Mouse (Mus musculus): ENCODE data around the gene Gm6525.

DNA sequence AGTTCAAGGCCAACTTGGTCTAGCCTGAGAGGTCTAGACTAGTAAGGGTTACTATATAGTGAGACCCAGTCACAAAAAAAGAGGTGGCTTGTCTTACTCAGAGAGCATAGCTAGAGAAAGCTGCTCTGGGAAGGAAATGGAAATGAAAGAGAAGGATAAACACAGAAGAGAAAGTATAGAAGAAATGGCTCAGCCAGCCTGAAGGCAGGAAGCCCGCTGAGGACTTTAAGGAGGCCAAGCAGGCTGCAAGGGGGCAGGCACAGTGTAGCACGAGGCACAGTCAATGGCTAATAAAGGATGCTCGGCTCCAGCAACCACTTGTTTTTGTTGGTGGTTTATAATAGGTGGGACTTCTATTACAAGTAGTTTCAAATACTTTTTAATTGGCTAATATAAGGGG is 32.2 kb downstream of the Gm6525 start:
- TF ChIP-seq CTCF (IDR thresholded peaks at IDR 0.05; ENCODE audit: insufficient read depth, low read length) (no peak), POLR2A (IDR thresholded peaks at IDR 0.05; ENCODE audit: borderline replicate concordance, extremely low read depth, low read depth, low read length) (no peak)

Measured in lung, adult 2 months (tissue).